Comparison of ENCODE assay signal across 7 mouse cellular contexts in the genomic region with DNA sequence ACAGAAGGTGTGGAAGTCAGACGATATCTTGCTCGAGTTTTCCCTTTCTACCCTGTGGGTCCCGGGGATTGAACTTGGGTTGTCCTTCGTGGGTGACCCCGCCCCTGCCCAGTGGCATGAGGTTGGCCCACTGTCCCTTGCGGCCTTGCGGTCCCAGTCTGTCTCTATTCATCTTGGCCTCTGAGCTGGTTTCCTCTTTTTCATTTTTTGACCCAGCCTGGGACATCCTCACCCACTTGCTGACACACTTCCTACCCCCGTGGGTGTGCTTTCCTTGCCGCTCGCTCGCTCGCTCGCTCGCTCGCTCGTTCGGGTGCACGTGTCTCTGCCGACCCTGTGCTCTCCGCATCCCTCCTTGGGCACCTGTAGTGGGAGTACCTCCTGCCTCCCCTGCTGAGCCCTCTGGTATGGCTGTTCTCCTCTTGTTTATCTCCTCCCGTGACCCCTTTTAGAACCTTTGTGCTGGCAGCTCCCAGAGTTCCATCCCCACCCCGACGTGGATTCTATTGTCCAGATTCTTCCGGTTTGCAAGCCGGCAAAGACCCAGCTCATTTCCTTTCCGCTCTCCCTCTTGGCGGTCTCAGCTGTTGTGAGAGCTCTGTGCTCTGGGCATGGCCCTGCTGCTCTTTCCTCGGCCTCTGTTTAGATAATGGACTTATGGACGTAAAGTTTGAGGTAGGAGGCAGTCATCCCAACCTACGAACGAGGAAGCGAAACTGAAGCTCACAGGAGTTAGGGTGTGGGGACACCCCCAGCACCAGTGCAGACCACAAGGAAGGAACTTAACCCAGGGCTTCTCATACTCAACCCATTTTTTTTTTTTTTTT. TPM values are rescaled to one million over a fixed set of nuclear protein-coding genes. Genes with fewer than 3 reads are reported as not detected.
DNase-seq lines count a peak whose midpoint lies in the region; TF ChIP-seq lines count a peak whose summit lies in the region.

No protein-coding gene starts in this region.

- DNase-seq in spleen, adult 2 months (ENCODE audit: low read depth in 1 of 2, low spot score in 2 of 2): peak; percentile 72 to 86
- no peak for DNase-seq in spleen, adult 12 weeks (ENCODE audit: low spot score)
- DNase-seq in heart, adult 9 months (ENCODE audit: low spot score in 2 of 2): peak; percentile 75 to 84
- no peak for DNase-seq in limb, embryonic 10.5 days (ENCODE audit: low spot score)
- DNase-seq in natural killer cell, adult 2 months (ENCODE audit: low spot score in 2 of 2): peak; percentile 83 to 86
- no peak for DNase-seq in cerebellum, adult 9-10 months
- no peak for DNase-seq in layer of hippocampus, adult 18-20 months (ENCODE audit: low spot score in 2 of 2)

- no peak for TF ChIP-seq CTCF in spleen, adult 2 months (IDR thresholded peaks at IDR 0.05; ENCODE audit: extremely low read depth, insufficient read depth, insufficient read length, insufficient replicate concordance)

- 6% methylated on average over 32 of the region's 32 CpGs for WGBS in spleen, adult 2 months
- WGBS in limb, embryonic 10.5 days: 88% methylated on average over 32 of the region's 32 CpGs

- no peak for TF ChIP-seq POLR2A in spleen, adult 2 months (IDR thresholded peaks at IDR 0.05; ENCODE audit: low read depth, low read length)

- H3K4me1 ChIP-seq in spleen, adult 2 months (ENCODE audit: control insufficient read depth, insufficient read depth, insufficient read length): peaks cover 44% of the 10 kb centered on the region
- H3K4me1 ChIP-seq in limb, embryonic 10.5 days: peaks cover 43% of the 10 kb centered on the region

- H3K27ac ChIP-seq in spleen, adult 2 months (ENCODE audit: insufficient read depth, low read length): peak overlapping the region; percentile 95
- H3K27ac ChIP-seq in limb, embryonic 10.5 days: peak overlapping the region; percentile 54

- H3K9me3 ChIP-seq in limb, embryonic 10.5 days (replicated peaks): no peaks in the 10 kb centered on the region

- no peaks in the 10 kb centered on the region for H3K27me3 ChIP-seq in spleen, adult 2 months (ENCODE audit: control insufficient read depth, insufficient read depth, low read length)
- no peaks in the 10 kb centered on the region for H3K27me3 ChIP-seq in limb, embryonic 10.5 days (ENCODE audit: low read depth, poor library complexity, severe bottlenecking)

- peak overlapping the region; percentile 59 for H3K4me3 ChIP-seq in spleen, adult 2 months (ENCODE audit: extremely low read depth, insufficient read depth, insufficient read length)
- no peak overlapping the region for H3K4me3 ChIP-seq in limb, embryonic 10.5 days

- no peaks in the 10 kb centered on the region for H3K36me3 ChIP-seq in spleen, adult 2 months (ENCODE audit: control insufficient read depth, insufficient read depth, low read length)
- H3K36me3 ChIP-seq in limb, embryonic 10.5 days: peaks cover 57% of the 10 kb centered on the region

RNA-seq across cellular contexts. Expression of a gene that starts 9.8 kb away (rescaled TPM):
- 63.8 and 76.1 TPM in 2 replicates for polyA plus RNA-seq in spleen, adult 2 months (2012; rRNA removed)
- 36.8 and 45.3 TPM in 2 replicates for polyA plus RNA-seq in limb, embryonic 10.5 days (2016; fragmentation: Nextera tagmentation; extraction: Ambion mirVana)
- 10 to 100 TPM; 34.5 to 42.3 TPM for total RNA-seq in layer of hippocampus, adult 18-20 months (2021)

RNA-seq across cellular contexts. Expression of a gene that starts 31.8 kb away (rescaled TPM):
- 19.6 and 28.2 TPM in 2 replicates for polyA plus RNA-seq in spleen, adult 2 months (2012; rRNA removed)
- polyA plus RNA-seq in limb, embryonic 10.5 days (2016; fragmentation: Nextera tagmentation; extraction: Ambion mirVana): 16.0 and 18.5 TPM in 2 replicates
- total RNA-seq in layer of hippocampus, adult 18-20 months (2021): 10 to 100 TPM; 27.9 to 35.7 TPM

RNA-seq across cellular contexts. Expression of a gene that starts 43.0 kb away (rescaled TPM):
- polyA plus RNA-seq in spleen, adult 2 months (2012; rRNA removed): 2,439 and 2,476 TPM in 2 replicates
- 1,442 and 1,757 TPM in 2 replicates for polyA plus RNA-seq in limb, embryonic 10.5 days (2016; fragmentation: Nextera tagmentation; extraction: Ambion mirVana)
- 100 to 1,000 TPM; 210 to 218 TPM for total RNA-seq in layer of hippocampus, adult 18-20 months (2021)

RNA-seq across cellular contexts. Expression of a gene that starts 48.8 kb away (rescaled TPM):
- polyA plus RNA-seq in spleen, adult 2 months (2012; rRNA removed): 48.3 and 61.8 TPM in 2 replicates
- polyA plus RNA-seq in limb, embryonic 10.5 days (2016; fragmentation: Nextera tagmentation; extraction: Ambion mirVana): 63.3 and 63.8 TPM in 2 replicates
- total RNA-seq in layer of hippocampus, adult 18-20 months (2021): 10 to 100 TPM; 64.0 to 68.7 TPM

RNA-seq across cellular contexts. Expression of a gene that starts 50.2 kb away (rescaled TPM):
- polyA plus RNA-seq in spleen, adult 2 months (2012; rRNA removed): 284 and 435 TPM in 2 replicates
- polyA plus RNA-seq in limb, embryonic 10.5 days (2016; fragmentation: Nextera tagmentation; extraction: Ambion mirVana): not detected in 2 replicates
- total RNA-seq in layer of hippocampus, adult 18-20 months (2021): not detected

Comparison
In these comparisons a context has a peak if more than half of its experiments do, and no peak if none do; other contexts are left out.
1. DNase-seq: peak in spleen, adult 2 months (2 of 2), heart, adult 9 months (2 of 2) and natural killer cell, adult 2 months (2 of 2); none in spleen, adult 12 weeks (single experiment), limb, embryonic 10.5 days (single experiment), cerebellum, adult 9-10 months (single experiment) and layer of hippocampus, adult 18-20 months (0 of 2).